Mouse (Mus musculus) adrenal gland, adult 2 months (tissue): ENCODE measurements around the gene Setd1a. TPM values are rescaled to one million over a fixed set of nuclear protein-coding genes. Genes with fewer than 3 reads are reported as not detected.
"Not testable (repeated sequence)": the region's sequence is repeated elsewhere in the genome, so short reads cannot be mapped to it uniquely, and the experiment has no call there.

ENCODE experiments used
- DNase-seq: peaks from one replicate; pipeline ENCODE4 v3.0.0; 2021
- long read RNA-seq: library from polyadenylated mRNA; stranded (forward); transcript quantifications from one replicate; pipeline ENCODE4 v2.0.0, GENCODE M21; 2021
- polyA plus RNA-seq: library from polyadenylated mRNA; depleted of rRNA; stranded (reverse); fragments of >200 nt; gene quantifications from 2 replicates; pipeline ENCODE4 v1.2.3, GENCODE M21; 2012; rRNA removed
- total RNA-seq, 2 experiments: library from RNA; stranded (reverse); gene quantifications; 2 replicates each; pipeline ENCODE4 v1.2.3; 2021

Setd1a gene
- total RNA-seq (10 to 100 TPM; 36.0 to 42.6 TPM), polyA plus RNA-seq (12.6 and 15.9 TPM in 2 replicates)
- long read RNA-seq, partial matches to known transcripts, result 1 of 2 reads
- long read RNA-seq, other reads (novel, unspliced or antisense), result 1 of 2 reads

DNA sequence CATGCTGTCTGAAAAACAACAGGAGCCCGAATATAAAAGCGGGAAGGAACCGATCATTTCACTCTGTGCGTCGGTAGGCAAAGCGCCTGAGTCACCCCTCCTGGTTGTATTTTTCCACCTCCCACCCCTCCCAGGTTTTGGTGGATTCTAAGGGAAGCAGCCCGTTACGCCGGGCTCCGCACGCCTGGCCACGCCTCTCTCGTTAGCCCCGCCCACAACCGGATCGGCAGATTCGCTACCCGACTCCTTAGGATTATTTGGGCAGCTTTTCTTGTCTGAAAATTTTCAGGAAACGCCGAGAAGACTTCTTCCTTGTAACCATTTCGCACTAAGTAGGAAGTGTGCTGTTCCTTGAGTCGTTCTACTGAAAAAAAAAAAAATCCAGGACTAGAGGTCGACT, at the start of gene Setd1a:
TSS of gene Setd1a (plus strand) at position 245 of the 400 bp plus-strand sequence.
- DNase-seq, result peak; percentile 92

DNA sequence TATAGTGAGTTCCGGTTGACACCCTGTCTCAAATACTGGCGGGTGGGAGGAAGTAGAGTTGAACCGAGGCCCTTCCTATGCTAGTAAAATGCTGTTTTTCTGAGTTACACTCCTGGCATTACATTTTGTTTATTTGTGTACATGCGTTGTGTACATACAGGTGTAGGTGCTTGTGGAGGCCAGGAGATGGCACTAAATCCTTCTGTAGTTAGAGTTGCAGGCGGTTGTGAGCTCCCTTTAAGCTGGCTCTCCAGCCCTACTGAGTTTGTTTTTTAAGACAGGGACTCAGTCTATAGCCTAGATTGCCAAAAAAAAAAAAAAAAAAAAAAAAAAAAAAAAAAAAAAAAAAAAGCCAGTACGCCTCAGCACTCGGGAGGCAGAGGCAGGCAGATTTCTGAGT, 48.6 kb upstream of the Setd1a start:
- no peak for DNase-seq

DNA sequence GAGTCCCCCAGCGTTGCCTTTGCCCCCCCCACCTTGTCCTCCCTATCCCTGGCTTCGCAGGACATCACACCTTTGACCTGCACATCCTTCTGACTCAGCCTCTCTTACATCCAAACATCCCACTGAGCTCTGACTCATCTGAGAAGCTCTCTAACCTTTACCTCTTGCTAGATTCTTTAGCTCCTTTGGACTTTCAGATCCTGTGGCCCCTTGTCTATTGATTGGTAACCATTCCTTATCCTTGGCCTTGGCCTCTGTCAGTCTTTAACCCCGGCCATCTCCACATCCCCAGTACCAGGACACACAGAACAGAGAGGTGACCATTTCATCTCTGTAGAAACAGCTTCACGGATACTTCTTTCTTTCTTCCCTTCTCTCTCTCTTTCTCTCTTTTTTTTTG, 46.3 kb upstream of the Setd1a start:
- no peak for DNase-seq

DNA sequence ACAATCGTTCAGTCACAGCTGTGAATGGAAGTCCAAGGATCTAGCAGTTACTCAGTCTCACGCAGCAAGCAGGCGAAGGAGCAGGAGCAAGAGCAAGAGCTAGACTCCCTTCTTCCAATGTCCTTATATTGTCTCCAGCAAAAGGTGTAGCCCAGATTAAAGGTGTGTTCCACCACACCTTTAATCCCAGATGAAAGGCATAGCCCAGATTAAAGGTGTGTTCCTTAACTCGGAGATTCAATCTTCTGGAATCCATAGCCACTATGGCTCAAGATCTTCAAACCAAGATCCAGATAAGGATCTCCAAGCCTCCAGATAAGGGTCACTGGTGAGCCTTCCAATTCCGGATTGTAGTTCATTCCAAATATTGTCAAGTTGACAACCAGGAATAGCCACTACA, 44.4 kb upstream of the Setd1a start, which contains the start of gene Ctf2:
TSS of gene Ctf2 (minus strand) at position 101 of the 400 bp plus-strand sequence.
- DNase-seq, result not testable (repeated sequence)

DNA sequence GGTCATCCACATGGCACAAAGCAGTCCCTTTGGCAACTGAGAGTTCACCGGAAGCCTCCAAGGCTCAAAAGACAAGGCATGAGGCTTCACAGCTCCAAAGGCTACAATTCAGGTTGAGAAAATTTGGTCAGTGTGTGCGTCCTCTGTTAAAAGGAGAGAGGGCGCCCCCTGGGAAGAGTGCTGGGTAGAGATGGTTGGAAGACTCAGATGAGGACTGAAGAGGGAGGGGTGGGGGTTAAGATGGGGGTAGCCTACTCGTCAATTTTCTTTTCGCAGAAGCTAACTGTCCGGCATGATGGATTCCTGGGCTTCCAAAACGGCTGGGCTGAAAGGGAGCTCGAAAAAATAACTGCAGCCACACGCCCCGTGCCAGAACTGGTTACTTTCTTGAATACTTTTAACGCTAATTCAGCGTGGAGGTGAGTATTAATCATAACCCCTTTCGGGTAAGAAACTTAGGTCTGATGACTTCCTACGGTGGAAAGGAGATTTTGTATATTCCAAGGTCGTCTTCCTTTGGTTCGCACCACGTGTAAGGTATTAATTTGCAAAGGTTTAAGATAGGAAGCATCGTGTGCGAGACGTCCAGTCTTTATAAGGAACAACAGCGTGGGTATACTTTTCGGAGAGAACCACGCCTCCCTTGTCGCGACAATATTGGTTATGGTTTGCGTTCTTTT, 32.0 kb upstream of the Setd1a start, which contains the start of gene Fbxl19:
TSS of gene Fbxl19 (plus strand) at position 178 of the 680 bp plus-strand sequence.
- DNase-seq, result peak; percentile 85

DNA sequence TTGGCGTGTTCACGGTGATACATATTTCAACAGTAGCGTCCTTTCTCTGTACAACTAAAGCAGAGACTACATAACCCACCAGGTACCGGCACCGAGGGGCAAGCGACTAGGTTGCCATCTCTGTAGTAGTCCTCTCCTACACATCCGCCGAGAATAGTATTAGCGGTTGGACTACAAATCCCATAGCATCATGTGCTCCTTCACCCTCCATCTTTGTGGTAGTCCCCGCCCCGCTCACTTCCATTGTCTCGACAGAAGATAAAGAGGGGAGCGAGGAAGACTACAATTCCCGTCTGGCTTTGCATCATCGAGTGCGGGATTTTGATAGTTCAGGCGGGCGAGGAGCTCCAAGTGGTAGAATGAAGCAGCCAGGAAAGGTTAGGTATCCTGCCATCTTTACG, 31.2 kb upstream of the Setd1a start:
- peak; percentile 95 for DNase-seq

DNA sequence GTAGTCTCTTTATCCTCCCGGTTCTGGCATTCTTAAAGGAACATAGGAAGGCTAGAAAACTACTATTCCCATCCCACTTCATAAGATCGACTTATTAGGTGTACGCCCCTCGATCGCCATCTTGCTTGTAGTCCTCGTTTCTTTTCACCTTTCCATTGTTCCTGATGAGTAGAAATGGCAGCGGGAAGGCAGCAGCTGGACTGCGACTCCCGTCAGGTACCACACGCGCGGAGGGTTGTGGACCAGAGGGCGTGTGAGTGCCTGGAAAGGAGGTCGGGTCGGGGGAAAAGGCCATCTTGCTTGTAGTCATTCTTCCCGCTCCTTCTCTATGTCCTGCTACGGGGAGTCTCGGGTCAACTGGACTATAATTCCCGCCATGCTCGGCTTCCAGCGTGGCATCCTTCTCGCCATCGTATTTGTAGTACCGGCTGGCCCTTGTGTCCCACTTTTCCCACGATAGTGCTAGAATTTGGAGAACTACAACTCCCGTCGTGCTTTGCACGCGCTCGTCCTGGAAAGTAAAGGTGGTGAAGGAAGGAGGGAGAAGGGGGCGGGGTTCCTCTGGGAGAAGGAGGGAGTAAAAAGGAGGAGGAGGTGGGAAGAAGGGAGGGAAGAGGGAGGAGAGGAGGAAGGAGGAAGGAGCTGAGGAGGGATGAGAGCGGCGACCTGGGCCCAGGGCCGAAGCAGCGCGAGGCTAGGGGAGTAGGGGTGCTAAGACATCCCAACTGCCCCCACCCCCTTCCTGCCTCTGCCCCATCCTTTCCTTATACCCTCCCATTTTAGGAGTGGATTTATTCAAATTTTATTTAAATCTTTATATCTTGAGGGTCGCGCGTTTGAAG, 30.6 kb upstream of the Setd1a start:
- peak; percentile 97 for DNase-seq

DNA sequence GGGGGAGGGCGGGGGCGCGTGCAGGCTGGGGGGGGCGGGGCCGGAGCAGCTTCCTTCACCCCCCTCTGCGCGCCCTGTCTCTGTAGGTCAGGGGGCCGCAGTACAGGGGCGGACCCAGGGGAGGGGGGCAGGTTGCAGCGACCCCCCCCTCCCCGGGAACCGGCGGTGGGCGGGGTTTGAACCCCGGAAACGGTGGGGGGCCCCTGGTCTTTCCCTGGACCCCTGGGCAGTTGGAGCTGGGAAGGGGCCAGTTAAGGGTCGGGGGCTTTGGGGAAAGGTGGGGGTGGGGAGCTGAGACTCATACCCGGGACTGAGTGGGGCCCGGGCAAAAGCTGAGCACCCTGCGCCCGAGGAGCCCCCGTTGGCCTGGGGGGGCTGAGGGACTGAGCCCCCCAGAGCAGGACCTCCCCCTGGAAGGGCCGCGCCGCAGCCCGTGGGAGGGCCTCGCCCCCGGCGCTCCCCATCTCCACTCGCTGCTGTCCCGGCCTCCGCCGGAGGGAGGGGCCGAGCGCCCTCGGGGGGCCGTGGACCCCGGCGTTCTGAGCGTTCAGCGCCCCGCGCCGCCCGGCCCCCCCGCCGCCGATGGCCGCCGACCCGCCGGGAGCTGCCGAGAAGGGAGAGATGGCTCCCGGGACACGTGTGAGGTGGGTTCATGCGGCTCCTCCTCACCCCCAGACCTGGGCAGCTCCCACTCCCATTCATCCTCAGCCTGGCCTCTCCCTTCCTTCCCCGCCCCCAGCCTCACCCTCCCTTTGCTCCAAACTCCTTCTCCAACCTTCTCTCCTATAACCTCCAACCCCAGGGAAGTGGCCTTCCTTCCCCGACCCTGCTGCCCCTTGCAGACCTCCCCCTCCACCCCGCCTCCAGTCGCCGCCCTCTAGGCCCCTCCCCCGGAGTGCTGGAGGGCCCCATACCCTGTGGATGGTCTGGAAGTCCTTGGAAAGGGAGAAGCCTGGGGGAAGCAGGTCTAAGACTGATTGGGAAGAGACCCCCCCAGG, 29.7 kb upstream of the Setd1a start:
- peak; percentile 44 for DNase-seq

DNA sequence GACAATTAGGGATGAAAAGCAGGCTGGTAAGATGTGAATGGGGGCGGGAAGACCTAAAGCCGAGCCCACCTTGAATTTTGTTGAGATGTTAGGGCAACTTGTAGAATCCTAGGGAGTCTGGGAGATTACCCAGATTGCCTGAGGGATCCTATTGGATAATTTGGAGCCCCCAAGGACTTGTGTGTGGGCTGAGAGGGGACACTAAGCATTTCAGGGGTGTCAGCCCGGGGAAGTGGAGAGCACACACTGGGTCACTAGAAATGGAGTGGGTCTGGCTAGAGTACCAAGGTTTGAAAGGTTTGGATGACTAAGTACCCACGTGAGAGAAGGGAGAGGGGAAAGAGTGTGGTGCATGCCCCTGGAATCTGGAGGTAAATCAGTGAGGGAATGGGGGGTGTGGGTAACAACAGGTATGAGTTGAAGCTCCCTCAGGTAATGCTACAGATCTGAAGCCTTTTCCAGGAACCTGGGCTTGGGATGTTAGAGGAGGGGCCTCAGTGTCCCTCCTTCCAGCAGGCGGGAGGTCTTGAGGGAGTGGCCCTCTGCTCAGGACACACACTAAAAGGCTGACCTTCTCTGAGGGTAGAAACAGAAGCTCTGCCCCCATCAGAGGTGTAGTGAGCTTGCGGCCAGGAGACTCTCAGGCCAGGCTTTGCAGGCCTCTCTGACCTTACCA, 28.8 kb upstream of the Setd1a start:
- no peak for DNase-seq

DNA sequence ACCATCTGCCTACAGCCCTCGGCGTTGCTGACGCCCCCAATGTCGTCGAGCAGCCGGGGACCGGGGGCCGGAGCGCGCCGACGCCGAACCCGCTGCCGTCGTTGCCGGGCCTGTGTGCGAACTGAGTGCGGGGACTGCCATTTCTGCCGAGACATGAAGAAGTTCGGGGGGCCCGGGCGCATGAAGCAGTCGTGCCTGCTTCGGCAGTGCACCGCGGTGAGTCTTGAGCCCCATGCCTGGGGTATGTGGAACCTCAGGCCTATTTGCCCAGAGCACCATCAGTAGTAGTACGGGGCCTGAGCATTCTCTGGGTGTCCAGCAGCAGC, 28.3 kb upstream of the Setd1a start:
- DNase-seq, result no peak

DNA sequence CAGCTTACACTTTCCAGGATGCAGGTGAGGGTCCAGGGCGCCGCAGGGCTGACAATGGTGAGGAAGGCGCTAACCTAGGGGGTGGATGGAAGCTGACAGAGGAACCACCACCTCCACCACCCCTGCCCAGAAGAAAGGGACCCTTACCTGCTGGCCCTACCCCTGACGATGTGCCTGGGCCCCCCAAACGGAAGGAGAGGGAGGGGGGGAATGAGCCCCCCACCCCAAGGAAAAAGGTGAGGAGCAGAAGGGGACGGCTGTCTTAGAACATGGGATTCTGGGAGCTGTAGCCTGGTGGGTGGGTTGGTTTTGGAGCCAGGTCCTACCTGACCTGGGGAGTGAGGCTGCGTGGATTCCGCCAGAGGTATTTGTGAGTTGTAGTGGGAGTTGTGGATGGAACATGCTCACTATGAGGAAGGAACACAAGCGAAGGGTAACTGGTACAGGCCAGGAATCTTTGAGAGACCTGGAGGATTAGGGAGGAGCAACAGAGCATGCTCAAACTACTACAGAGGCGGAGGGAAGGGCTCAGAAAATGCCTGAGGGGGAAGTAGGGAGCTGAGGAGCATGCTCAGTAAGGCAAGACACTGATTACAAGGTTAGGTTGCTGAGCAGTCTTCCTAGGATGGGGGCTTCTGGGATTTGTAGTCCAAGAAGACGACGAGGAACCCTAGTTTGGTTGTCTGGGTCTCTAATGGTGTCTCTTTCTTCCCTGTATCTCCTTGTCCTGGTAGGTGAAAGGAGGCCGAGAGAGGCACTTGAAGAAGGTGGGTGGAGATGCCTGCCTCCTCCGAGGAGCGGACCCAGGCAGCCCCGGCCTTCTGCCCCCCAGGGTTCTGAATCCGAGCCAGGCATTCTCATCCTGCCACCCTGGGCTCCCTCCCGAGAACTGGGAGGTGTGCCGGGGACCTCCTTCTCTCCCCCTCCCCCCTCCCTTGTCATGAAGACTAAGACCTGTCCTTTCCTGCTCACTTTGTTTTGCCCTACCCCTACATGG, 26.0 kb upstream of the Setd1a start:
- no peak for DNase-seq

DNA sequence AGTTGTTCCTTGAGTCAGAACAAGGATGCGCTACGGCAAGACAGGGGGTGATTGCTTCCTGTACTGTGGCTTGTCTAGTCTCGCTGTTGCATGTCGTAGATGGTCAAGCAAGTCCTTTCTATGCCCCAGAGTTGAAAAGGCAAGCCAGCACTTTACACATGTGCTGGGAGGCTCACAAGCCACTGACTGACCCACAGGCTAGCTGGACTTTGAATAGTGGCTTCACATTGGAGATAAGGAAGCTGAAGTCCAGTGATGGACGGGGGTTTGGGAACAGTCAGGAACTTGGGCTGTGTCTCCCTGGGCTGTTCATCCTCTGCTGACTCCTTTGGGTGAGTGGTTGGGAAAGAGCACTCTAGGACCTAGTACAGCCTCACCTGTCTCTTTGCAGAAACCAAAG, 24.9 kb upstream of the Setd1a start:
- DNase-seq, result no peak

DNA sequence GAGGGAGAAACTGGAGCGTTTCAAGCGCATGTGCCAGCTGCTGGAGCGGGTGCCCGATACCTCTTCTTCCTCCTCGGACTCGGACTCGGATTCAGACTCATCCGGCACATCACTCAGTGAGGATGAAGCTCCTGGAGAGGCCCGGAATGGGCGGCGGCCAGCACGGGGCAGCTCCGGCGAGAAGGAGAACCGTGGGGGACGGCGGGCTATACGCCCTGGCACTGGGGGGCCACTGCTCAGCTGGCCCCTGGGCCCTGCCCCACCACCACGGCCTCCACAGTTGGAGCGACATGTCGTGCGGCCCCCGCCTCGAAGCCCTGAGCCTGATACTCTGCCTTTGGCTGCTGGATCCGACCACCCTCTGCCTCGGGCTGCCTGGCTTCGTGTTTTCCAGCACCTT, 24.4 kb upstream of the Setd1a start:
- no peak for DNase-seq

DNA sequence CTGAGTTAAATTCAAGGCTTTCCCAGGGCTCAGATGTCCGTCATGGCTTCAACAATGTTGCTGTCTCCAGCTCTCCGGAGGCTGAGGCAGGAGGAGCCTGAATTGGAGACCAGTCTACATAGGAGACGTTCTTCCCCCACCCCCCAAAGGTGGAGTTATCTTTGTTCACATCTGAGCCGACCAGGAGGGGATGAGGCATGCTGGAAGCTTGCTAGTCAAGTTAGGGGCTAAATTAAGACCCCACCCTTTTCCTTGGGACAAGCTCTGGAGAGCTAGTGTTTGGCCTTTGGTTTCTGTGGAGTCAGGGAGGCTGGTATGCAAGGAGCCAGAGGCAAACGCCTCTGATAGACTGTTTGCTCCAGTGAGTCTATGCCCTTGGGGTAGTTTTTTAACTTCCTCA, 23.3 kb upstream of the Setd1a start:
- DNase-seq, result no peak

DNA sequence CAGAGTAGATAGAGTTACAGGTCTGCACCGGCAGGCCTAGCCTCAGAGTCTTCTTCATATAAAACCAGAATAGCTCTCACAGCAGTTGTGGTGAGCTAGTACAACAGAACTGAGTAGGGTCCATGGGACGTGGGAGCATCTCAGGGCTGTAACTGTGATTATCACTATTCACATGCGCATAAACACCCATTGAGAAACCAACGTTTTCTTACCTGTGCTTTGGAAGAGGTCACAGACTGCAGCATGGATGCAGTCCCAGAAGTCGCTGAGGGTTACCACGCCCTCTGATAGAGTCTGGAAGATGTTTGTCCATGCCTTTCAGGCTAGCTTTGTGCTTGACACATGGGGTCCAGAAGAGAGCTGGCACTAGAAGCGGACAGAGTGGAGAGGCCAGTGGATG, 22.7 kb upstream of the Setd1a start:
- no peak for DNase-seq

DNA sequence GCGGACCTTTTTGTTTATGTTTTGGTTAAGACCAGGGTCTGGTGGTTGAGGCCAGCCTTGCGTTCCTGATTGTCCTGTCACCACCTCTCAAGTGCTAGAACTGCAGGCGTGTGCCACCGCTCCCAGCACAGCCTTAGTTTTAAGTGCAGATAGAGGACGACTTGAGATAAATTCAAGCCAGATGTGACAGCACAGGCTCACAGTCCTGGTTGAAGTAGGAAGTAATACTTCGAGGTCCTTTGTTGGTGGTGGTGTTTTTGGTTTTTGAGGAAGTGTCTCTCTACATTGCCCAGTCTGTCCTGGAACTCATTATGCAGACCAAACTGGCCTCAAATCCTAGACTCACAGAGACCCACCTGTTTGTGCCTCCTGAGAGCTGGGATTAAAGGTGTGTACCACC, 16.8 kb upstream of the Setd1a start:
- no peak for DNase-seq

DNA sequence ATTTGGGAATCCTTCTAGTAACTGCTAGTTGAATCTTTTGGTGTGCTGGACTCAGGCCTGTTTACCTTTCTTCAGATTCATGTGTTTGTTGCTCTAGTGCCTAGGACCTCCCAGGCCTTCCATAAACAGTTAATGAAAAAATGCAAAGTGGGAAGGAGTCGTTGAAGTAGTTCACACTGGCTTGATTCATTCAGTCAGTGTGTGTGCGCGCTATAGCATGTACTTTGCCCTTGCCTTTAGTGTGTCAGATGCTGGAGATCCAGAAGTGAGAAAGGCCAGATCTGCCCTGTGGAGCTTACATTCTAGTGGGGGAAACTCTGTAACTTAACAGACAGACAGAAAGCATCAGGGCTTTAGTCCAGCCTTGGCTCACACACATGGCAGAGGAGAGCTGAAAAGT, 16.0 kb upstream of the Setd1a start:
- no peak for DNase-seq

DNA sequence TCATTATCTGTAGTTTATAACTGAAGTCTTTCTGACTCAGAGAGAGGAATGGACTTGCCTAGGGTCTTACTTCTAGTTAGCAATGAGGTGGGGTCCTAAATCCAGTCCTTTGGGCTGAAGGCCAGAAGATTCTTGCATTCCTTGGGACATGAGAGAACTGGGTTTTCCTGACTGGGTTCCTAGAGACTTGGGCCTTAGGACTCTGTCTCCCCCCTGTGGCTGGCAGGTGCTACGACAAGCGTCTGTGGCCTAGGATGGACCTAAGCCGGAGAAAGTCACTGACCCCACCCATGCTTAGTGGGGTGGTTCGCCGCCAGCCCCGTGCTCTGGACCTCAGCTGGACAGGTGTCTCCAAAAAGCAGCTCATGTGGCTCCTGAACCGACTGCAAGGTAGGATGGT, 15.4 kb upstream of the Setd1a start:
- peak; percentile 69 for DNase-seq

DNA sequence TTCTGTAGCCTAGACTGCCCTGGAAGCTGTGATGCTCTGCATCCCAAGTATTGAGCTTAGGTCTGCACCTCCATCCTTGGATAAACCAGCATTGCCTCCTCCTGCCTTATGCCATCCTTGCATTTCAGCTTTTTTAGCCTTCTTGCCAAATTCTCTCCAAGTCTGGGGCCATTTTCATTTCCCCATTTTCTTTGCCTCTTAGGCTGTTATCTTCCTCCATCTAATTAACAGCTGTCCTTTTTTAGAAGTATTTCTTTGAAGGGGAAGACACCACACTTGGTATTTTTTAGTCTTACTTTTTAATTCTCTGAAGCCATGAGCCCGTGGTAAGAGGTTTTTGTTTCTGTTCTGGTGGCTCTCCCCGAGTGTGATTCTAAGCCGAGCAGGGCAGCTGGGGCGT, 12.8 kb upstream of the Setd1a start:
- no peak for DNase-seq

DNA sequence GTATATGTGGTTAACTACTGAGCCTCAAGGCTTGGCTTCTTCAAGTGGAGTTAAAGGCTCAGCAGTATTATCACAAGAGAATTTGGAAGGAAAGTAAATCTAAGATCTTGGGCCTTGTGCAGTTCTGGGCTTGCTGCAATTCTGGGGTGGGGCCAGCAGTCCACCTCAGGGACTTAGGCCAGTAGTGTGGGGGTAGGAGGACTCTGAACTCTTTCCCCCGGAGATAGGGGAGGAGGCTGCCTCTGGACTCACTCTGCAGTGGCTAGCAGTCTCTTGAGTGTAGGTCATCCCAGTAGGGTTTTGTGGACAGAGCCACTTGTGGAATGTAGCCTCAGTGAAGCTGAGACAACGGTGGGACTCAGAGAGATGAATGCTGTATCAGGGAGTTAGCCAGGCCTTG, 10.7 kb upstream of the Setd1a start:
- DNase-seq, result no peak
